Mouse (Mus musculus): ENCODE measurements around the gene Olfr478.
"Not testable (repeated sequence)": the region's sequence is repeated elsewhere in the genome, so short reads cannot be mapped to it uniquely, and the experiment has no call there.

The Olfr478 gene

GRCm38 (mm10) chr7:108033889-108034288 is at the start of gene Olfr478:
Gene Olfr478 (minus strand): TSS chr7:108033989.
- no peak for DNase-seq

- no peak for DNase-seq
These were observed 45.8 kb upstream of the Olfr478 start, which contains the start of gene Olfr481 for GRCm38 (mm10) chr7:108079555-108079954. Gene Olfr481 (plus strand): TSS chr7:108079855.

GRCm38 (mm10) chr7:108067246-108067645 is 33.5 kb upstream of the Olfr478 start, which contains the start of gene Olfr480:
Gene Olfr480 (minus strand): TSS chr7:108067346.
- DNase-seq: no peak

GRCm38 (mm10) chr7:108050393-108050792 is 16.6 kb upstream of the Olfr478 start, which contains the start of gene Olfr479:
Gene Olfr479 (plus strand): TSS chr7:108050693.
- no peak for DNase-seq

GRCm38 (mm10) chr7:108014256-108014655 is 19.5 kb downstream of the Olfr478 start:
- DNase-seq: not testable (repeated sequence)

GRCm38 (mm10) chr7:107986393-107986792 is 47.4 kb downstream of the Olfr478 start, which contains the start of gene Olfr477:
Gene Olfr477 (plus strand): TSS chr7:107986693.
- no peak for DNase-seq

Data from right cerebral cortex, postnatal 25 days (tissue).